Mouse (Mus musculus) macrophage (primary cell): ENCODE data around the gene Smg6. TPM values are rescaled to one million over a fixed set of nuclear protein-coding genes. Genes with fewer than 3 reads are reported as not detected.

Experiments
- H3K27ac ChIP-seq: fragments of 350-480 bp; formaldehyde crosslinking; 2 replicates; pipeline ENCODE4 v1.9.0; 2021
- H3K36me3 ChIP-seq: fragments of 350-480 bp; formaldehyde crosslinking; 2 replicates; pipeline ENCODE4 v1.9.0; 2021; ENCODE audit errors: inconsistent target
- H3K4me3 ChIP-seq: fragments of 350-480 bp; formaldehyde crosslinking; 2 replicates; pipeline ENCODE4 v1.9.0; 2021; ENCODE audit errors: inconsistent target
- H3K79me2 ChIP-seq: fragments of 350-480 bp; formaldehyde crosslinking; 2 replicates; pipeline ENCODE4 v1.9.0; 2021; ENCODE audit errors: inconsistent target
- WGBS: methylation state at CpG from one replicate; pipeline ENCODE4 v1.1.7; 2026; ENCODE audit warnings: inconsistent platforms; ENCODE audit not compliant: missing documents; 5-methylcytosine and 5-hydroxymethylcytosine counted together
- polyA plus RNA-seq: library from polyadenylated mRNA; stranded (reverse); fragments of 250-400 nt; gene quantifications from 3 replicates; pipeline ENCODE4 v1.2.4, GENCODE M21; 2018; ENCODE audit warnings: inconsistent platforms

Gene Smg6
- polyA plus RNA-seq, 1 experiment from 2014 or later = 19.0 TPM

DNA sequence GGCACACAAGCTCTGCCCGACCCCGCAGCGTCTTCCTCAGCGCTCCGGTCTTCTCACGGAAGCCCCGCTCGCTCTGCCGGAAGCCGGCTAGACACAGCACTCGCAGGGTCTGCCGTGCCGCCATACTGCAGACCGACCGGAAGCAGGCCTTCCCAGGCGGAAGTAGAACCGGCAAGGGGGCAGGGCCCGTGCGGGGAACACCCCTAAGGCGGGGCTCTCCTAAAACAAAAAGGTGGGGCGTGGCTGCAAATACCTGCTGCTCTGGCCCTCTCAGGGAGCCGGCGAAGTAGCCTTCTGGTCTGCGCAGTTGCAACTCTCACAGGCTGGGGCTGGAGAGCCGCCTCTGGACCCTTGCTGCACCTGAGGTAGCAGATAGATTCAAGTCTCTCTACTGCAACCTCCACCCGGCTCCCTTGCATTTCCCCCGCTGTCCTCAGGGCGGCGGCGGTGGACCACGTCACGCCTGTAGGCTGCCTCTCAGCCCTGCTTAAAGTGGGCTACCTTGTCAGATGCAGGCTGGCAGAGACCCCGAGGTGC is 253.1 kb downstream of the Smg6 start, which contains the start of gene Ovca2:
Ovca2 (minus strand) TSS at position 164 of the 537 bp plus-strand sequence.
- WGBS = 0% methylated on average over 33 of the region's 33 CpGs
- Histone ChIP-seq H3K36me3 (peaks cover 9% of the 10 kb centered on the region; the same call in 1 of the 2 replicates), H3K27ac (peak within 1 kb of the TSS; percentile 40), H3K4me3 (peak within 1 kb of the TSS; percentile 86), H3K79me2 (peaks cover 11% of the 10 kb centered on the region; the same call in 1 of the 2 replicates)

DNA sequence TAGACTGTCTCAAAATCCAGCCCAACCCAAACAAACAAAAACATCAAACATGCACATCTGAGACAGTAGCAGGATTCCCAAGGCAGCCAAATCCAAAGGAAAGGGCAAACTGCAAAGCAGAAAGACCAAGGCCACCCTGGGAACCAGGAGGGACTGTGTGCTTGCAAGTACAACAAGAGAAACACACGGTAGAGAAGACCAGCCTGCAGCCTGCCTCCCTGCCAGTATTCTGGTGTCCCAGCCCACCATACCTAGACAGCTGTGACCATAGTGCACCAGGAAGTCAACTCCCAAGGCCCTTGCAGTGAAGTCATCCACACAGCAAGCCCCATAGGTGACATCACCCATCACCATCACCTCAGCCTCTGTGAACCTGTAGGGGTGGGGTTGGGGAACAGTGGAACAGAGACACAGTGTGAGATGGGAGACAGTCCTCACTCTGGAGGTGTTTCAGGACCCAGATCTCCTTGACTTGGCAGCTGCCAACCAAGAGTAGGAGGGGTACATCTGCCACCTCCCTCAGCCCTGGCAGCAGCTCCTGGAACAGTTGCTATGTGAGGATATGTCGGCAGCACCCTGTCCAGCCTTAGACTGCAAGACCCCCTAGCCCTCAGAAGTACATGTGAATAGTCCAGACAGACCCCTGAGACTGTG is 258.4 kb downstream of the Smg6 start:
- Histone ChIP-seq H3K27ac (no peak overlapping the region), H3K79me2 (peaks cover 5% of the 10 kb centered on the region; the same call in 1 of the 2 replicates), H3K36me3 (peaks cover 9% of the 10 kb centered on the region; the same call in 1 of the 2 replicates), H3K4me3 (no peak overlapping the region)
- WGBS = 91% methylated on average over 2 of the region's 2 CpGs

DNA sequence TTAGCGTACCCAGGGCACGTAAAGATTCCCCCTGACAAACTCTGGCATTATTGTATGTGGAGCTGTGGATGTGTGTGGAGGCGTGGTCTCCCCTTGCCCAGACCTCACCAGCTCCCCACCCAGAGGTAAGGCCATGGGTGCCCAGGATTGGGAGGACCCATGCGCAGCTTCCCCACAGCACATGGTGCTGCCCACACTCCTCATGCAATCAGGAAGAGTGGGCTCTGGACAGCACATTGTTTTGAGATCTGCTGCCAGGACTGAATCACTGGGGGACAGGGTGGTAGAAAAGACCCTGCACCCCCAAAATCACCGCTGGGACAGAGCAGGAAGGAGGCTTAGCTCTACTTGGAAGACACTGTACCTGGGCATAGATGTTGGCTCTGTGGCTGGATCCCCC is 258.9 kb downstream of the Smg6 start:
- WGBS = 100% methylated on average over 5 of the region's 5 CpGs
- no peak overlapping the region for H3K27ac ChIP-seq
- peaks cover 10% of the 10 kb centered on the region; the same call in 1 of the 2 replicates for H3K79me2 ChIP-seq
- H3K36me3 ChIP-seq = peaks cover 9% of the 10 kb centered on the region; the same call in 1 of the 2 replicates
- no peak overlapping the region for H3K4me3 ChIP-seq

DNA sequence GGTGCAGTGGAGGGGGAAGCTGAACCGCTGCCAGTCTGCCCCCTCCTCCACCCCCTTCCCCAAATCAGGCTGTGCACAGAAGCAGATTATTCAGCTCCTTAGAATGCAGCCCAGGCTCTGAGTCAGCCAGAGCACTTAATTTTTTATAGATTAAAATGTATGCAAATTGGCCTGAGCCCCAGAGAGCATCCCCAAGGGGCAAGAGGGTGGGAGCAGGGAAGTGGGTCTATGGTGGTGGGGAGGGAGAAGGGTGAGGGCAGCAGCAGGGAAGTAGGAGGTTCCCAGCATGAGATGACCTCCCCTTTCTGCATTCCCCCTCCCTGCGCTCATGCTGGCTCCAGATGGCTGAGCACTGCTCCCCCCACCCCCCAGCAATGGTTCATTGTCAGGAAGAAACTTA is 259.4 kb downstream of the Smg6 start:
- no peak overlapping the region for H3K27ac ChIP-seq
- H3K79me2 ChIP-seq = peaks cover 12% of the 10 kb centered on the region; the same call in 1 of the 2 replicates
- H3K4me3 ChIP-seq = no peak overlapping the region
- WGBS = 82% methylated on average over 2 of the region's 2 CpGs
- peaks cover 9% of the 10 kb centered on the region; the same call in 1 of the 2 replicates for H3K36me3 ChIP-seq

DNA sequence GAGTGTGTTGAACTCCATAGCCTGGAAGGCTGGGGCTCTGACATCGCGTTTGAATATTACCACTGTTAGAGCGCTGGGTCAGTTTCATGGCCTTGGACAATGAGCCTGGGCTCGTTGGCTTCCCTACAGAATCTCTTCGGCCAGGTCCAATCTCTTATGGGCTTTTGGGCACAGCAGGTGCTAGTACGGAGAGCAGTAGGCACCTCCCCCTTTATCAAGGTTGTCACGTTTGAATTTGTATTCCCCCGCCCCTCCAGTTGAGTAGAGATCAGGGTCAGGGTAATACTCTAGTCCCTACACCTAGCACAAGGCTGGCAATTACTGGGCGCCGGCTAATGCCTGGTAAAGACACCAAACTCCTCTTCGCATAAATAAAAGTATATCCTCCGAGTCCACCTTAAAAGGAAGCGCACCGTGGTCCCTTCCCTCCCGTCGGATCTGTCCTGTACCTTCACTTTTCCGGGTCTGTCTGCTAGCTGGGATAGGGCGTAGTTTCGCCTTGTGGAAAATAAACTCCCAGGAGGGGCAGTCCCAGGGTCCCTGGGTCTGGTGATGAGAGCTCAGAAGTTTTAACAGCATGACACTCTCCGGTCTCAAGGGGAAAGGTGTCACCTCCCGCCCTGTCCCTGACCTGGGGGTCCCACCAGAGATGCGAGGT is 264.2 kb downstream of the Smg6 start:
- 2% methylated on average over 22 of the region's 22 CpGs for WGBS
- 0 out of 2 replicates have a peak overlapping the region, but pooled peaks have one; percentile 10 for H3K27ac ChIP-seq
- H3K4me3 ChIP-seq = peak overlapping the region; percentile 99
- peaks cover 12% of the 10 kb centered on the region; the same call in 1 of the 2 replicates for H3K79me2 ChIP-seq
- H3K36me3 ChIP-seq = no peaks in the 10 kb centered on the region

DNA sequence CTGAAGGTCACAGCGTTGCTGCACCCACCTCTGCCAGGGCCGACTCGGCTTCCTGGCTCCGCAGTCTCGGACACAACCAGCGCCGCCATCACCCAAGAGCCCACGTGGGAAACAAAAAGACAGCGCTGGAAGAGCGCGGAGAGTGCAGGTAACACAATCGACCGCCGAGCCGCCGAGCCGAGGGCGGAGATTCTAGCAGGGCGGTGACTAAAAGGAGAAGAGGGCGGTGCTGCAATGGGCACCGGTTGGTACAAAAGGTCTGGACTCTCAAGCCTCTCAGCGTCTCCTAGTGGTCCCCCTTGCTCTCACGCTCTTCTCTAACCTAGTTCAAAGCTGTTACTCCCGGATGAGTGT is 264.7 kb downstream of the Smg6 start:
- 0% methylated on average over 24 of the region's 24 CpGs for WGBS

DNA sequence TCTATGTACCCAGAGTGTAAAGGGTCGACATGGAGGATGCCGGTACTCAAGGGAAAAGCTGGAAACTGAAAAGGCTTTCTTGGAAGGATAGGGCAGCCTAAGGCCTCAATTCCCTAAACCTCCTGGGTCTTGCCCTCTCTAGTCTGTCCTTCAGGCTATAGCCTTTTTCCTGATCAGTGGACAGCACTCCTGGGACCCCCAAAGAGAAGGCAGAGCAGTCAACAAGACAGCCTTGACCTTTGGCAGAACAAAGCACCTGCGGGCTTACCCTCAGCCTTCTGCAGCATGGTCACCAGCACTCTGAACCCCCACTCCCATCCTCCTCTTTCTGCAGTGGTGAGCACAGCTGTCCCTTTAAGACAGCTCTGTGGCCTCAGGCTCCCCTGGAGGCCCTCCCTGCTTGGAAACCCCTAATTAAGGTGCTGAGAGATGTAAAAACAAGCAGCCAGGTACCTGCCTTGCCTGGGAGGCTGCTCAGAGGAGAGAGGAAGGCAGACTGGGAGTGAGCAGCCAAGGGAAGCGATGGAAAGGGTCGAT is 265.4 kb downstream of the Smg6 start, which contains the start of gene Dph1:
Dph1 (minus strand) TSS at position 337 of the 537 bp plus-strand sequence.
- no peaks in the 10 kb centered on the region for H3K36me3 ChIP-seq
- 0 out of 2 replicates have a peak within 1 kb of the TSS, but pooled peaks have one; percentile 10 for H3K27ac ChIP-seq
- WGBS = 77% methylated on average over 5 of the region's 5 CpGs
- peak within 1 kb of the TSS; percentile 99 for H3K4me3 ChIP-seq
- peaks cover 12% of the 10 kb centered on the region; the same call in 1 of the 2 replicates for H3K79me2 ChIP-seq

More for the DNA sequence above, 264.7 kb downstream of the Smg6 start:
- no peaks in the 10 kb centered on the region for H3K36me3 ChIP-seq
- H3K27ac ChIP-seq = 0 out of 2 replicates have a peak overlapping the region, but pooled peaks have one; percentile 10
- peaks cover 12% of the 10 kb centered on the region; the same call in 1 of the 2 replicates for H3K79me2 ChIP-seq
- peak overlapping the region; percentile 99 for H3K4me3 ChIP-seq

DNA sequence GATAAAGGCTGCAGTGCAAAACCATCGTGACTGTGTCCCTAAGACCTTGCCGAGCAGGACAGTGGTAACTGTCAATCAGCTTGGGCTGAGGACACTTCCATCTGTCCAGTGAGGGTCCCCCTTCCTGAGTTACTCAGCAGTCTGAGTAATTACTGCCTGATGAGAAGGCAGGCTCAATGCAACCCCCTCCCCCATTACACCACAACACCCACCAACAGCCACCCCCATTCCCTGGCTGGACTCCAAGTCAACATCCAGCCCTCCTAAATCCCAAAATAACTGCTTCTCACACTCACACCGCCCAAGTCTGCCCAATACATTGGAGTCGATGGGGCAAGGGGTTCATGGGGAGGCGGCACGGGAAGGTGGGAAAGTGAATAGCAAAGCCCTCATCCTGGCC is 266.2 kb downstream of the Smg6 start:
- Histone ChIP-seq H3K4me3 (no peak overlapping the region), H3K36me3 (no peaks in the 10 kb centered on the region), H3K27ac (no peak overlapping the region), H3K79me2 (peaks cover 12% of the 10 kb centered on the region; the same call in 1 of the 2 replicates)
- WGBS = 80% methylated on average over 6 of the region's 6 CpGs

DNA sequence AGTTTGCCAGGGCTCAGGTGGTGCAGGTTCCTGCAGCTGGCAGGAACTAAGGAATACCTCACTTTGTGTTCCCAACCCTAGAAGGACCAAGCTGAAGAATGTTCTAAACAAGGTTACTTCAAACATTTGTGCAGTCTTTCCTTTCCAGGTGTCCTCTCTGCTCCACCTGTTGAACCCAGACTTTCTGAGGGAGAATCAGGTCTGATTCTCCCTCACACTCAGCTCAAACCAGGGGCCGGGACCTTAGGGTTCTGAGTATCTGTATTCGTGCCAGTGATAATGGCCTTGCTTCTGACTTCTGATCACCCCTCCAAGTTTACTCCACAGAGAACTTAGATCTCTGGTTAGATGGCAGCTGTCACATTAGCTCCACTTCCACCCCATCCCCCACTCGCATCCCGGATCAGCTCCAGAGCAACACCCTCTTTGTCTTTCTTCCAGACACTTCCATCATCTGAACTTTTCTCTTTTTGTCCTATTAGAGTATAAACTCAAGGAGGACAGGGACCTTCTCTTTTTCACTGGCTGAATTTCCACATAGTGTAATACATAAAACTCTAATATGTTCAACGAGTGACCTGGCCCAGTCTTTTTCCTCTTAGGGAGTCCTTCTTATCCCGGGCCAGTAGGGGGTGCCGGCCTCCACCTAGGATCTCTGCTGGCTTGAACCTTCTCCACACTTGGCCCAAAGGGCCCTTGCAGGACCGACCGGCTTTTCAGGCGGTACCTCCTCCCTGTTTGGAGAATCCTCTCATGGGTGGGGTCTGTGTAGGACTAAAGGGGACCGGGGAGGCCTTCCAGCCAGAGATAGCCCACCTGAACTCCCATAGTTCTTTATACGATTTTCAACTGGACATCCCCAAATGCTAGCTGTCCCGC is 267.0 kb downstream of the Smg6 start:
- H3K79me2 ChIP-seq = peaks cover 12% of the 10 kb centered on the region; the same call in 1 of the 2 replicates
- H3K27ac ChIP-seq = no peak overlapping the region
- no peak overlapping the region for H3K4me3 ChIP-seq
- H3K36me3 ChIP-seq = no peaks in the 10 kb centered on the region
- WGBS = 30% methylated on average over 13 of the region's 13 CpGs

DNA sequence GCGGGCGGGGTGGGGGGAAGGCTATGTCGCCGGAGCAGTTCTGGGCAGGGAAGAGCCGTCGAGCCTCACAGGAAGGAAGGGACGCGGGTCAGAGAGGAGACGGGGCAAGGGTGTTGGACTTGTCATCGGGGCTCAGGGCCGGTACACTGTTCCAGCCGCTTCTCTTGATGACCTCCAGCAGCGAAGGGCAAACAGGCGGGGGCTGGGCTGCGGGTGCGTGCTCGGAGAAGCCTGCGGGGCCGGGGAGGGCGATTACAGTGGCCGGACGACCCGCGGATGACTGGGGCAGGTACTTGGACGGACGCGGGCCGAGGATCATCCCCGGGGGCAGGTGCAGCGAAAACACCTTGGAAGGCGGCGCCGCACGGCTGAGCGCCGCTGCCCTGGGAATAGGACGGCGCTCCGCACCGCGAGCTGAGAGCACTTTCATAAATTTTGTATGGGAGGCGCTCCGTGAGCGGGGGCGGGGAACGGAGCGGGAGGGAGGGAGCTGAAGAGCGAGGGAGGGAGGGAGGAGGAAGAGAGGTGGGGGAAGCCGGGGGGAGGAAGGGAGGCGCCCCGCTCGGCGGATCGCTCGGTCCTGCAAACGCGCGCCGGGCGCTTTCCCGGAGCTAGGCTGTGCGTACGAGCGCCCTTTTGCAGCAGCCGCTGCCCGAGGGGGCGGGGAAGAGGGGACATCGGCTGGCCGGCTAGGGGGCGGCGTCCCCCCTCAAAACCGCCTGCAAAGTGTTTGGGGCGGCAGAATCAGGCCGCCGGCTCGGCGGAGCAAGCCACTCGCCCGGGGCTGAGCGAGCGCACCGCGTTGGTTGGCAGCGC is 267.8 kb downstream of the Smg6 start, which contains the start of gene Rtn4rl1:
Rtn4rl1 (plus strand) TSS at position 528 of the 816 bp plus-strand sequence.
- H3K27ac ChIP-seq = no peak within 1 kb of the TSS
- H3K79me2 ChIP-seq = peaks cover 12% of the 10 kb centered on the region; the same call in 1 of the 2 replicates
- H3K36me3 ChIP-seq = no peaks in the 10 kb centered on the region
- WGBS = 2% methylated on average over 80 of the region's 84 CpGs
- no peak within 1 kb of the TSS for H3K4me3 ChIP-seq

DNA sequence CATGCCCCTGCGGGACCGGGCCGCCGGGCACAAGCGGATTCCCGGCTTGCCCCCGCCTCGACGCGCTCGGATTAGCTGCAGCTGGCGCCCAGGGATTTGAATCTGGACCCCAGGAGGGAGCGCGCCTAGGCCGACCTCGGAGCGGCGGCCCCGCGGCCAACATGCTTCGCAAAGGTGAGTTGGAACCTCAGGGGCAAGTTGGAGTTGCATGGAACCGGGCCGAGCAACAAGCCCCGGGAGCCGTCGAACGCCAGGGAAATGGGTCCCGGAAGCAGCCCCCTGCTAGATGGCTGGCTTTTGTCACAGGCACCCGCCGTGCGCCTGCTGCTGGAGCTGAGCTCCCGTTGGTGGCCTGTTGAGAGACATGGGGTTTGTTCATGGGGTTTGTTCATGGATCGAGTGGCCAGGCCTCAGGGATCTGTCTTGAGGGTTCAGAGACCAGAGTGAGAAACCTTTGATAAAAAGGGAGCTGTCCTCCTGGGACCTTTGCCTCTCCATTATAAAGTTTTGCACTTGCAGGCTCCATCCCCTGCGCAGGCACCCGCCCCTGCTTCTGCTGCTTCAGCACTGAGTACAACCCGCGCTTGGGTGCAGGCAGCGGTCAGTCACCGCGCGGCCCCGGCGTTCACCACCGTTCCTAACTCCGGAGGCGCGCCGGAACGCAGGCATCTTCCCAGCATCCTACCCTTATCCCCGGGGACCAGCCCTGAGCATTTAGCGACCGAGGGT is 268.7 kb downstream of the Smg6 start:
- 2% methylated on average over 50 of the region's 52 CpGs for WGBS
- Histone ChIP-seq H3K36me3 (no peaks in the 10 kb centered on the region), H3K79me2 (peaks cover 5% of the 10 kb centered on the region; the same call in 1 of the 2 replicates), H3K27ac (no peak overlapping the region), H3K4me3 (no peak overlapping the region)

DNA sequence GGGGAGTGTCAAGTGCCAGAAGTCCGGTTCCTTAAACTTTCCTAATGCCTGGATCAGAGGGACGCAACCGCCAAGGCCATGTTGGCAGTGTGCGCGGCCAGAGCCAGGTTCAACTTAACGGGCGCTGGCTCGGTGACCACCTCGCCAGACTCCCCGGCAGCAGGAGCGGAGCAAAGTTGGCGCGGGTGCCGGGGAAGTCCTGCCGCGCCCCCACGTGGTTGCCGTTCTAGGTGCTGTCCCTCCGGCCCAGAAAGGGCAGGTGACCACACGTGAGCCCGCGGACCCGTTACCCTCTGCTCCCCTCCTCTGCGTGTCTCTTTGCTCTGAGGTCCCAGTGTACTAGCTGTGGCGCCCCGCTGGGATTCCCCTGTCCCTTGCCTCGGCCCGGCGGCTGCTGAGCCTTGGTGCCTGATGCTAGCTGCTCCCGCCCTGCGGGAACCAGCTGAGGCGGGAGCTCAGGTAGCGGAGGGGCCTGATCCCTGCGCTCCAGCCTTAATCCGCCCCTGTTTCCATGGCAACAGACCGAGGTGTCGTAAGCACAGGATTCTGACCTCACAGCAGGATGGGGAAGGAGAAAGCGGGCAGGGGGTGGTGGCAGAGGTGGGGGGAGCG is 269.3 kb downstream of the Smg6 start:
- Histone ChIP-seq H3K27ac (no peak overlapping the region), H3K79me2 (no peaks in the 10 kb centered on the region), H3K36me3 (no peaks in the 10 kb centered on the region), H3K4me3 (no peak overlapping the region)
- WGBS = 2% methylated on average over 38 of the region's 39 CpGs
